Mouse (Mus musculus): ENCODE results near the gene Cntnap2.

DNA sequence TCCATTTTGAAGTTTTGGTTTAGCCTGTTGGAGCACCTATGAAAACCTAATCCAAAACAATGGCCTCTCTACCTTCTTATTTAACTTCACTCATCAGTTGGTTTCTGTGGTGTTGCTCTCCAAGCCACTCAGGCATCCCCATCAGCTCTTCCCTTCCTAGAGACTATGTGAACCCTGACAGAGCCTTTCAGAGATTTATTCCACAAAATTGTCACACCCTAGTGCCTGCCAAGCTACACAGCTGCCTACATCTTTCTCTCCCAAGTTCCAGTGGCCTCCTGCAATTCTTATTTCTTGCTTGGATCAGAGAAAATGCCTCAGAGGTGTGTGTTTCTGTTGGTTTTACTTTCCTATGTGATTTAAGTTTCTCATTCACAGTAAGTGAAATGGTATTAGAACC lies 1674.6 kb downstream of the Cntnap2 start:
- TF ChIP-seq MAX (IDR thresholded peaks at IDR 0.05; ENCODE audit: low read length) (no peak), POLR2A (IDR thresholded peaks at IDR 0.05; ENCODE audit: low read depth, low read length) (no peak), ZNF384 (IDR thresholded peaks at IDR 0.05; ENCODE audit: low read depth, low read length) (no peak), JUND (conservative IDR thresholded peaks at IDR 0.05; ENCODE audit: low read depth, low read length) (no peak), CTCF (conservative IDR thresholded peaks at IDR 0.05 in 1 of 2, IDR thresholded peaks at IDR 0.05 in 1 of 2; ENCODE audit: low read depth in 2 of 2, low read length in 2 of 2) (no peak), NRF1 (IDR thresholded peaks at IDR 0.05; ENCODE audit: low read depth, low read length) (no peak), ZC3H11A (IDR thresholded peaks at IDR 0.05; ENCODE audit: low read depth, low read length) (no peak), MEF2A (IDR thresholded peaks at IDR 0.05; ENCODE audit: borderline replicate concordance, low read depth, low read length) (no peak), POLR2AphosphoS2 (IDR thresholded peaks at IDR 0.05; ENCODE audit: low read depth, low read length) (no peak), SMC3 (IDR thresholded peaks at IDR 0.05; ENCODE audit: low read depth, low read length) (no peak), EP300 (IDR thresholded peaks at IDR 0.05; ENCODE audit: low read length) (no peak), MXI1 (IDR thresholded peaks at IDR 0.05; ENCODE audit: low read depth, low read length) (no peak), HCFC1 (IDR thresholded peaks at IDR 0.05; ENCODE audit: low read depth, low read length) (no peak)
